Comparison of ENCODE assay signal across 11 mouse cellular contexts in the genomic region with DNA sequence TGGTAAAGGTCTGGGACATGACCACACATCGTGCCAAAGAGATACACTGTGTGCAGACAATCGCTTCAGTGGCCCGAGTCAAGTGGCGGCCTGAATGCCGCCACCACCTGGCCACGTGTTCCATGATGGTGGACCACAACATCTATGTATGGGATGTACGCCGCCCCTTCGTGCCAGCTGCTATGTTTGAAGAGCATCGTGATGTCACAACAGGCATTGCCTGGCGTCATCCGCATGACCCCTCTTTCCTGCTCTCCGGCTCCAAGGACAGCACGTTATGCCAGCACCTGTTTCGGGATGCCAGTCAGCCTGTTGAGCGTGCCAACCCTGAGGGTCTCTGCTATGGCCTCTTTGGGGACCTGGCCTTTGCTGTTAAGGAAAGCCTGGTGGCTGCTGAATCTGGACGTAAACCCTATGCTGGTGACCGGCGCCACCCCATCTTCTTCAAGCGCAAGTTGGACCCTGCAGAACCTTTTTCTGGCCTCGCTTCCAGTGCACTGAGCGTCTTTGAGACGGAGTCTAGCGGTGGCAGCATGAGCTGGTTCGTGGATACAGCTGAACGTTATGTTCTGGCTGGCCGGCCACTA.
"Had no signal": no experiment of that assay in that cellular context is flagged by ENCODE, and none has a peak within 500 bp of the region (broad histone marks: within the 10 kb centered on the region; RNA-seq: fewer than 3 reads in every experiment).

No protein-coding gene starts in this region.

- DNase-seq: layer of hippocampus, adult 9-11 months; layer of hippocampus, postnatal 36 days; lung, embryonic 14.5 days; lung, postnatal 10 days; lung, postnatal 4 days; right cerebral cortex, adult 18-20 months; right cerebral cortex, postnatal 25 days; thymus, postnatal 36 days had no signal

- H3K4me2 ChIP-seq: limb, embryonic 15.5 days; lung, embryonic 14.5 days had no signal

- ATAC-seq: liver, embryonic 12.5 days; midbrain, embryonic 15.5 days had no signal

- H3K27ac ChIP-seq: limb, embryonic 15.5 days; liver, embryonic 12.5 days; midbrain, embryonic 15.5 days had no signal

- H3K27me3 ChIP-seq: midbrain, embryonic 15.5 days had no signal

- H3K9me3 ChIP-seq: limb, embryonic 15.5 days; liver, embryonic 12.5 days; midbrain, embryonic 15.5 days had no signal

- H3K4me3 ChIP-seq: limb, embryonic 15.5 days; midbrain, embryonic 15.5 days had no signal

- H3K9ac ChIP-seq: limb, embryonic 15.5 days; lung, embryonic 14.5 days; midbrain, embryonic 15.5 days had no signal
